Mouse (Mus musculus): ENCODE measurements around the gene Pimreg. TPM values are rescaled to one million over a fixed set of nuclear protein-coding genes. Genes with fewer than 3 reads are reported as not detected.

The Pimreg gene
- polyA plus RNA-seq, 1 experiment from 2014 or later: 228 TPM

Other genes with a start within 250 kb of the Pimreg start
- gene Aipl1, start 4.5 kb upstream of the Pimreg start, polyA plus RNA-seq (2014; fragmentation: Nextera tagmentation; extraction: Ambion mirVana): 0.20 and 0.41 TPM in 2 replicates
- 0.20 and 0.43 TPM in 2 replicates for gene Pitpnm3, start 93.7 kb downstream of the Pimreg start, polyA plus RNA-seq (2014; fragmentation: Nextera tagmentation; extraction: Ambion mirVana)
- gene Gm43951, start 164.8 kb downstream of the Pimreg start, polyA plus RNA-seq (2014; fragmentation: Nextera tagmentation; extraction: Ambion mirVana): 0.27 and 0.31 TPM in 2 replicates
- 18.7 and 19.2 TPM in 2 replicates for gene 4933427D14Rik, start 165.4 kb downstream of the Pimreg start, polyA plus RNA-seq (2014; fragmentation: Nextera tagmentation; extraction: Ambion mirVana)
- gene Txndc17, start 165.5 kb downstream of the Pimreg start, polyA plus RNA-seq (2014; fragmentation: Nextera tagmentation; extraction: Ambion mirVana): 147 and 156 TPM in 2 replicates
- gene Med31, start 173.6 kb downstream of the Pimreg start, polyA plus RNA-seq (2014; fragmentation: Nextera tagmentation; extraction: Ambion mirVana): 47.3 and 48.7 TPM in 2 replicates
- gene Slc13a5, start 225.2 kb downstream of the Pimreg start, polyA plus RNA-seq (2014; fragmentation: Nextera tagmentation; extraction: Ambion mirVana): not detected in 2 replicates

All from forebrain, embryonic 11.5 days (tissue).